Mouse (Mus musculus) MEL (cell line): ENCODE results near the gene Cntnap2. TPM values are rescaled to one million over a fixed set of nuclear protein-coding genes. Genes with fewer than 3 reads are reported as not detected.

Source experiments
- DNase-seq: peaks from one replicate; pipeline ENCODE4 v3.0.0; 2011; ENCODE audit warnings: low read depth, low spot score
- H3K27ac ChIP-seq: 2 replicates; pipeline ENCODE4 v1.5.1; 2012; ENCODE audit warnings: low read depth, mild to moderate bottlenecking, control low read depth, low read length, moderate library complexity; ENCODE audit not compliant: control insufficient read depth
- H3K27me3 ChIP-seq, 2 experiments: fragments of 150-350 bp in 1 of 2; sonication (generic) in 1 of 2; 2 replicates each; pipeline ENCODE4 v1.6.1; 2012; ENCODE audit warnings: low read length in 2 of 2, mild to moderate bottlenecking in 2 of 2, improper control_type of control experiment in 1 of 2, moderate library complexity in 1 of 2; ENCODE audit not compliant: insufficient read depth in 2 of 2, control insufficient read depth in 1 of 2
- H3K36me3 ChIP-seq, 2 experiments: 2 replicates each; pipeline ENCODE4 v1.6.1; 2012 to 2014; ENCODE audit warnings: low read length in 2 of 2, improper control_type of control experiment in 1 of 2, inconsistent platforms in 1 of 2, mild to moderate bottlenecking in 1 of 2; ENCODE audit not compliant: insufficient read depth in 2 of 2, control insufficient read depth in 1 of 2
- H3K4me1 ChIP-seq, 2 experiments: fragments of 150-350 bp in 1 of 2; sonication (generic) in 1 of 2; 2 replicates each; pipeline ENCODE4 v1.6.1; 2012; ENCODE audit warnings: low read length in 2 of 2, improper control_type of control experiment in 1 of 2, mild to moderate bottlenecking in 1 of 2; ENCODE audit not compliant: insufficient read depth in 2 of 2, control insufficient read depth in 1 of 2
- H3K4me3 ChIP-seq, 2 experiments: fragments of 150-350 bp in 1 of 2; sonication (generic) in 1 of 2; 2 replicates each; pipeline ENCODE4 v1.5.1; 2012; ENCODE audit warnings: low read depth in 2 of 2, low read length in 2 of 2, mild to moderate bottlenecking in 2 of 2, moderate library complexity in 2 of 2, control low read depth in 1 of 2, improper control_type of control experiment in 1 of 2; ENCODE audit not compliant: control insufficient read depth in 1 of 2, insufficient read depth in 1 of 2
- H3K79me2 ChIP-seq: 2 replicates; pipeline ENCODE4 v1.6.1; 2012; ENCODE audit warnings: mild to moderate bottlenecking, low read length, moderate library complexity; ENCODE audit not compliant: control insufficient read depth, poor library complexity, insufficient read depth
- H3K9ac ChIP-seq: 2 replicates; pipeline ENCODE4 v1.6.1; 2012; ENCODE audit warnings: low read depth, mild to moderate bottlenecking, control low read depth, low read length, moderate library complexity; ENCODE audit not compliant: control insufficient read depth, poor library complexity, severe bottlenecking
- H3K9me3 ChIP-seq: fragments of 150-350 bp; sonication (generic); replicated peaks from 2 replicates; pipeline ENCODE4 v1.6.1; 2012; ENCODE audit warnings: mild to moderate bottlenecking, low read length, improper control_type of control experiment, moderate library complexity; ENCODE audit not compliant: insufficient read depth
- BHLHE40 ChIP-seq: IDR thresholded peaks from 2 replicates; pipeline ENCODE4 v1.6.1; 2012; ENCODE audit warnings: low read depth, mild to moderate bottlenecking, inconsistent platforms, low read length, improper control_type of control experiment, borderline replicate concordance
- CTCF ChIP-seq, 3 experiments: IDR thresholded peaks in 2 of 3; conservative IDR thresholded peaks in 1 of 3; 2 replicates each; pipeline ENCODE4 v1.5.1; 2011 to 2012; ENCODE audit warnings: low read length in 3 of 3, low read depth in 2 of 3, mild to moderate bottlenecking in 2 of 3, improper control_type of control experiment in 1 of 3, inconsistent platforms in 1 of 3, mixed read lengths in 1 of 3, moderate library complexity in 1 of 3; ENCODE audit not compliant: control insufficient read depth in 1 of 3, insufficient read depth in 1 of 3, poor library complexity in 1 of 3, severe bottlenecking in 1 of 3
- E2F4 ChIP-seq: IDR thresholded peaks from 2 replicates; pipeline ENCODE4 v1.6.1; 2011; ENCODE audit warnings: low read depth, low read length, improper control_type of control experiment, borderline replicate concordance
- ELF1 ChIP-seq: IDR thresholded peaks from 2 replicates; pipeline ENCODE4 v1.6.1; 2014; ENCODE audit warnings: low read depth, mild to moderate bottlenecking, inconsistent platforms, low read length, improper control_type of control experiment, moderate library complexity
- HCFC1 ChIP-seq: IDR thresholded peaks from 2 replicates; pipeline ENCODE4 v1.6.1; 2012; ENCODE audit warnings: low read depth, mild to moderate bottlenecking, inconsistent platforms, low read length, improper control_type of control experiment, moderate library complexity
- JUND ChIP-seq: IDR thresholded peaks from 2 replicates; pipeline ENCODE4 v1.6.1; 2011; ENCODE audit warnings: low read depth, mild to moderate bottlenecking, improper control_type of control experiment, low read length
- KAT2A ChIP-seq: conservative IDR thresholded peaks from 2 replicates; pipeline ENCODE4 v1.6.1; 2012; ENCODE audit warnings: low read depth, low read length, improper control_type of control experiment, inconsistent platforms
- MAZ ChIP-seq: IDR thresholded peaks from 2 replicates; pipeline ENCODE4 v1.6.1; 2012; ENCODE audit warnings: low read depth, mild to moderate bottlenecking, inconsistent platforms, low read length, improper control_type of control experiment
- MEF2A ChIP-seq: IDR thresholded peaks from 2 replicates; pipeline ENCODE4 v1.6.1; 2014; ENCODE audit warnings: low read depth, mild to moderate bottlenecking, inconsistent platforms, low read length, improper control_type of control experiment; ENCODE audit not compliant: poor library complexity, insufficient replicate concordance, severe bottlenecking; ENCODE audit errors: extremely low read depth
- MYC ChIP-seq: IDR thresholded peaks from 2 replicates; pipeline ENCODE4 v1.6.1; 2011; ENCODE audit warnings: low read depth, mild to moderate bottlenecking, low read length, improper control_type of control experiment, moderate library complexity
- NELFE ChIP-seq: IDR thresholded peaks from 2 replicates; pipeline ENCODE4 v1.6.1; 2011; ENCODE audit warnings: low read depth, low read length, improper control_type of control experiment
- NRF1 ChIP-seq: IDR thresholded peaks from 2 replicates; pipeline ENCODE4 v1.6.1; 2014; ENCODE audit warnings: low read depth, mild to moderate bottlenecking, inconsistent platforms, low read length, improper control_type of control experiment, moderate library complexity; ENCODE audit not compliant: poor library complexity, insufficient read depth, severe bottlenecking
- RAD21 ChIP-seq: IDR thresholded peaks from 2 replicates; pipeline ENCODE4 v1.6.1; 2011; ENCODE audit warnings: mild to moderate bottlenecking, low read depth, low read length, improper control_type of control experiment
- SIN3A ChIP-seq: IDR thresholded peaks from 2 replicates; pipeline ENCODE4 v1.6.1; 2012; ENCODE audit warnings: low read length, improper control_type of control experiment, inconsistent platforms
- SMC3 ChIP-seq: IDR thresholded peaks from 2 replicates; pipeline ENCODE4 v1.6.1; 2011; ENCODE audit warnings: low read depth, low read length, improper control_type of control experiment
- TCF12 ChIP-seq: IDR thresholded peaks from 2 replicates; pipeline ENCODE4 v1.6.1; 2014; ENCODE audit warnings: low read depth, mild to moderate bottlenecking, inconsistent platforms, low read length, improper control_type of control experiment, moderate library complexity
- UBTF ChIP-seq: IDR thresholded peaks from 2 replicates; pipeline ENCODE4 v1.6.1; 2012; ENCODE audit warnings: low read depth, mild to moderate bottlenecking, inconsistent platforms, low read length, improper control_type of control experiment, moderate library complexity, borderline replicate concordance; ENCODE audit not compliant: insufficient read depth
- USF2 ChIP-seq, 2 experiments: IDR thresholded peaks; 2 replicates each; pipeline ENCODE4 v1.6.1; 2011 to 2012; ENCODE audit warnings: improper control_type of control experiment in 2 of 2, low read length in 2 of 2, borderline replicate concordance in 1 of 2, inconsistent platforms in 1 of 2, low read depth in 1 of 2, mild to moderate bottlenecking in 1 of 2; ENCODE audit not compliant: insufficient read depth in 1 of 2
- ZMIZ1 ChIP-seq: IDR thresholded peaks from 2 replicates; pipeline ENCODE4 v1.6.1; 2012; ENCODE audit warnings: low read depth, mild to moderate bottlenecking, inconsistent platforms, low read length, improper control_type of control experiment, moderate library complexity
- polyA plus RNA-seq, 2 experiments: library from polyadenylated mRNA; stranded (reverse) in 1 of 2; unstranded in 1 of 2; fragments of >175 nt in 1 of 2; fragments of >200 nt in 1 of 2; gene quantifications; 2 replicates each; pipeline versions ENCODE4 v1.2.1 to v1.2.4; 2012; ENCODE audit warnings: low replicate concordance in 2 of 2, low read depth in 1 of 2; ENCODE audit not compliant: insufficient read length in 2 of 2, insufficient read depth in 1 of 2, missing spikeins in 1 of 2
- total RNA-seq: library from RNA; depleted of rRNA; stranded (reverse); fragments of 300-350 nt; gene quantifications from 2 replicates; pipeline ENCODE4 v1.2.3, GENCODE M21; 2012

Cntnap2 gene
- total and polyA plus RNA-seq, 3 experiments = 0.01 TPM; not detected in 2

DNA sequence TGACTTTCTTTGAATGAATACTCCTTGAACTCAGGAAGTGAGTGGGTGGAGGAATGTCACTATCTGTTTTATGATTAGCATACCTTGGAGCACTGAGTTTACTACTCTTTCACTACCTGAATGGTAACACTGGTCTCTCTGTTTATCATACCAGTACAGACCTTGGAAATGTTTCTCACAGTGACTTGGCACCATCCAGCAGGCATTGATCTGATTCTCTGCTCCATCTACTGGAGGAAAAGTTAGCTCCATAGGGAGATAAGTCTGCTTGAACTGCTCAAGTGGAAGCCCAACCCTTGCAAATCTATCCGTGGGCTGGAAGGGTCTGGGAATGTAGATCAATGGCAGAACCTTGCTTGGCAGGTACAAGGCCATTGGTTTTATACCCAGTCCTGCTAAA lies 2235.3 kb downstream of the Cntnap2 start:
- H3K4me3 ChIP-seq = no peak overlapping the region
- no peak for DNase-seq
- H3K9me3 ChIP-seq = no peaks in the 10 kb centered on the region
- H3K36me3 ChIP-seq = no peaks in the 10 kb centered on the region
- TF ChIP-seq MAZ (no peak), E2F4 (no peak), NRF1 (no peak), SMC3 (no peak), MEF2A (no peak), ELF1 (no peak)
- H3K9ac ChIP-seq = no peak overlapping the region
- peaks cover 3 to 7% of the 10 kb centered on the region in 2 experiments for H3K27me3 ChIP-seq
- H3K4me1 ChIP-seq = no peaks in the 10 kb centered on the region
- H3K79me2 ChIP-seq = no peaks in the 10 kb centered on the region
- H3K27ac ChIP-seq = no peak overlapping the region

GRCm38 (mm10) chr6:47304848-47305490 lies 2245.8 kb downstream of the Cntnap2 start:
- DNase-seq = no peak
- Histone ChIP-seq H3K36me3 (no peaks in the 10 kb centered on the region), H3K79me2 (no peaks in the 10 kb centered on the region), H3K9me3 (no peaks in the 10 kb centered on the region), H3K9ac (no peak overlapping the region), H3K27ac (no peak overlapping the region)
- TF ChIP-seq TCF12 (no peak), MYC (no peak), USF2 (IDR thresholded peaks at IDR 0.05; ENCODE audit: borderline replicate concordance in 1 of 2, insufficient read depth in 1 of 2, low read depth in 1 of 2, low read length in 2 of 2) (no peak), KAT2A (no peak), HCFC1 (no peak), JUND (no peak), ZMIZ1 (no peak), RAD21 (no peak), CTCF (IDR thresholded peaks at IDR 0.05 in 2 of 3, conservative IDR thresholded peaks at IDR 0.05 in 1 of 3; ENCODE audit: control insufficient read depth in 1 of 3, insufficient read depth in 1 of 3, low read depth in 2 of 3, low read length in 3 of 3, poor library complexity in 1 of 3, severe bottlenecking in 1 of 3) (no peak), UBTF (no peak), SIN3A (no peak), ELF1 (no peak), NELFE (no peak), BHLHE40 (no peak)
- TF ChIP-seq, all 39 proteins: peak for 0
- Histone ChIP-seq H3K4me1 (no peaks in the 10 kb centered on the region), H3K27me3 (peaks cover 5 to 7% of the 10 kb centered on the region in 2 experiments), H3K4me3 (no peak overlapping the region)
